Mouse (Mus musculus) C2C12 (cell line): Measurements from ENCODE around the gene Cuedc1.

ENCODE experiments used
- CEBPB ChIP-seq: IDR thresholded peaks from one replicate; pipeline ENCODE4 v1.6.1; 2011; ENCODE audit warnings: low read depth, mild to moderate bottlenecking, control low read depth, moderate library complexity
- CTCF ChIP-seq: IDR thresholded peaks from one replicate; pipeline ENCODE4 v1.5.1; 2011; ENCODE audit not compliant: control insufficient read depth, insufficient read depth, insufficient read length
- MYOD1 ChIP-seq: IDR thresholded peaks from one replicate; pipeline ENCODE4 v1.6.1; 2011; ENCODE audit warnings: low read depth; ENCODE audit not compliant: control insufficient read depth, insufficient read length

- TF ChIP-seq CTCF (no peak), CEBPB (no peak), MYOD1 (no peak)
Measured at GRCm38 (mm10) chr11:88218586-88218985, 120.7 kb downstream of the Cuedc1 start.
